Mouse (Mus musculus) spleen, postnatal 14 days (tissue): ENCODE results near the gene Gm17334.

Experiments
- DNase-seq, 2 experiments: peaks; one replicate each; pipeline ENCODE4 v3.0.0; 2021 to 2022; ENCODE audit warnings: low spot score in 2 of 2

The Gm17334 gene

DNA sequence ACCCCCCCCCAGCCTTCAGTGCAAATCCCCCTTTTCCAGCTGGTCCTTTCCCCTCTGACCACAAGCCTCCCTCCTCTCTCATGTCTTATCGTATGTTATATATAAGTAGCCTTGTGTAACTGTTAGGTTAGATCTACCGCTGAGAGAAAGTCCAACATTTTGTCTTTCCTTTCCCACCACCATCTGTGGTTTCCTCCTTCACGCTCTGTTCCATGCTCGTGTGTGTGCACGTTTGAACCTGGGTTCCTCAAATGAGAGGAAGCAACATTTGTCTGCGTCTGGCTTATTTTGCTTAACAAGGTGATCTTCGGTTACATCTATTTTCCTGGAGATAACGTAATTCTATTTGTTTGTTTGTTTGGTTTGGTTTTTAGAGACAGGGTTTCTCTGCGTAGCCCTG is 25.0 kb downstream of the Gm17334 start:
- DNase-seq: no peak

- DNase-seq: no peak
Observed at GRCm38 (mm10) chr11:53745260-53745659, 27.7 kb downstream of the Gm17334 start.

DNA sequence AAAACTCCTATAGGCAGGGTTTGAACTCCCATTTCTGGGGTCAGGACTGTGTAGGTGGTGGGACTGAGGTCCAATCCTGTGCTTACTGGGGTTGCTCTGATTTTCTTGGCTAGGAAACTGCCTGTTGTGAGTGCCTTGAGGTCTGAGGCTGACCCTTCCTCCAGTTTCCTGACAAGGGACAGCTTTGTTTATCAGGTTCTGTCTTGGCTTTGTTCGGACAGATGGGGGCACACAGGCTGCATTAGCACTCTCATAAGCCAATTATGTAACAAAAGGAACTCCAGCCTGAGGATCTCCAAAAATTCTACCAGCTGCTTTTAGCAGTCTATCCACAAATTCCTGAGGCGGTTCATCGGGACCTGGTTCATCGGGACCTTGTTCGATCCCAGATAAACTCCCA is 30.6 kb downstream of the Gm17334 start:
- DNase-seq: no peak

- DNase-seq: peak in 1 of 2 experiments; percentile 42
Observed at GRCm38 (mm10) chr11:53737573-53737946, 35.4 kb downstream of the Gm17334 start.

DNA sequence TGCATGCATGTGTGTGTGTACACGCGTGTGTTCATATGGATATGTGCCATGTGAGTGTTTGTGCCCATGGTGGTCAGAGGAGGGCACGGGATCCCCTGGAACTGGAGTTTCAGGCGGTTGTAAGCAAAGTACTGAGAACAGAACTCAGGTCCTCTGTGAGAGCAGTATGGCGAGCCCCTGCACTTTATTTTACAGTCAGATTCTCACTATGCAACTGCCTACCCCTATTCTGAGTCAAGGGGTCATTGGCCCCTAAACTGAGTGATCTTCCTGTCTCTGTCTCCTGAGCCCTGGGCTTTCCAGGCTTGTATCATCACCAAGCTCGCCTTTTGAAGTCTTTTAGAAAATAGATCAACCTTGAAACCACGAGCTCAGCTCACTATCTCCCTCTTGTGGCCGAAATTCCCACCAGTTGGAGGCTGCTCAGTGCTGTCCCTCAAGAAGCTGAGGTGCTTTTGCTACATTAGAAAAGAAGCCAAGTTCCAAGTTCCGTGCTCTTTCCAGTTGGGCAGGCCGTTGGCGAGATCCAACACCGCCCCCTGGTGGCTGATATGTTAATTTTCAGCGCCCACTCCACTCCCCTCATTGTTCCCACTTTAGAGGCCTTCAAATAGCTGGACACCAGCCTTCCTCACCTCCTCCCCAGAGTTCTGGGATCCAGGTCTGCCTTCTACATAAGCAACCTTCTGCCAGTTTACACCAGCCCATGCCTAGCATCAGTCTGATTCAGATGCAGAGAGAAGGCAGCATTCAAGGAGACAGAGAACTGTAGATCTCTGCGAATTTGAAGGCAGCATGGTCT is 36.0 kb downstream of the Gm17334 start:
- peak; percentile 35 to 67 for DNase-seq

DNA sequence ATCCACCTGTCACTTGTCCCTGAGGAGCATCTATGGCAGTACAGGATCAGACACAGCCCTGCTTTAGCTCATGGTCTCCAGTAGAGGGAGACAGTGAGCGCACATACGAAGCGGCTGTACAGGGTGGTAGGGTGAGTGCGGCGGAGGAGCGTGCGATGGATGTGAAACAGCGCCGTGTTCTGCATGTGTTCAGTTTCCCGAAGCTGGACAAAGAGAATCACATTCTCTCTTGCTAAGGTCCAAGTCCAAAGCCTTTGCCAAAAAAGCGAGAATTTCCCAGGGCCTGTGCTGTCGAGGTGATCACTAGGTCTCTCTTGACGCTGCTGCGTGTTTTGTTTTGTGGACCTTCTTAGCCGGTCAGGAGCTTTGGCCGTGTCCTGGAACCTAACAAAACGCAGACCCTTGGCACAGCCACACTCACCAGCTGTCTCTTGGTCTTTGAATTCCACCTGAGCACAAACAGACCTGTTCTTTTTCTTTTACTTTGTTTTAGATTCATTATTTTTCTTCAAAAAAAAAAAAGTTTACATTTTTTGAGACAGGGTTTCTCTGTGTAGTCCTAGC is 37.2 kb downstream of the Gm17334 start:
- peak; percentile 25 to 55 for DNase-seq

DNA sequence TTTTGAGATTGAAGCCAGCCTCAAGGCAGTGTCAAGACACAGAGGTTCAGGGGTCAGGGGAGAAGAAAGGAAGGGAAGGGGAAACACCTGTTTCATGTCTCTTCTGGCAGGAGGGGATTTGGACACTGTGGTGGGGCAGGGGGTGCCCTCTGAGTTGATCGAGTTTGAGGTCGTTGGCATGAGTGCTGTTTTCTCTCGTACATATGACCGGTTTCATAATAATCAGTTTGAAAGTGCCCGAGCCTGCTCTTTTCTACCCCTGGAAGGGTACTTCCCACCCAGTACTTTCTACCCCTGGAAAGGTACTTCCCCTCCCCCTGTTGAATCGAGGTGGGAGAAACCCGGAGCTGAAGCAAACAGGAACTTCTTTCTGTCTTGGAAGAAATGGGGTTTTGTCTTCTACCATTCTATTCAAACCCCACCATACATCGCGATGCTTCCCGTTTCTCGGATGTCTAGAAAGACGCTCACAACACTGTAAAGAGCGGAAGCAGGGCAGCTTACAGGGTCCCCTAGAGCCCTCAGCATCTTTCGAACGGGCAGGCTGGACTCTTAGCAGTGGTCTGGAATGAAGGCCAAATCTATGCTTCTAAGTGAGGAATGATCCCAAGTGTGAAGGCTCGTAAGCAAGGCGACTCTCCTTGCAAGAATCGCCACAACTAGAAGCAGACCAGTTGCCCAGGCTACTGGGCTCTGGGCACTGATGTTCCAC is 37.9 kb downstream of the Gm17334 start:
- DNase-seq: no peak

DNA sequence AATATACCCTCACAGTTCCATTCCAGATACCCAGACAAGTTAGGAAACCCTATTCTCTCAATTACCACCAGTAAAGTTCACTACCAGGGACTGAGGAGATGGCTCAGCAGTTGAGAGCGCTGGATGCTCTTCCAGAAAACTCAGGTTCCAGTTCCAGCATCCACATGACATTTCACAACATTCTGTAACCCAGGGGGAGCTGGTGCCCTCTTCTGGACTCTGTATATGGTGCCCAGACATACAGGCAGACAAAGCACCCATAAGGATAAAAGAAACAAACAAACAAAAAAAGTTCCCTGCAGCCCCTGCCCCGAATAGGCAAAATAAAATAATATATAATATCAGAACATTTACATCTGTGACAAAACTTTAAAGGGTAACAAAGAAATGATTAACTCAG is 38.6 kb downstream of the Gm17334 start:
- no peak for DNase-seq

- DNase-seq: no peak
Observed at GRCm38 (mm10) chr11:53733824-53734223, 39.2 kb downstream of the Gm17334 start.

- no peak for DNase-seq
Observed at GRCm38 (mm10) chr11:53732244-53732643, 40.7 kb downstream of the Gm17334 start.

GRCm38 (mm10) chr11:53731457-53731856 is 41.5 kb downstream of the Gm17334 start:
- DNase-seq: no peak
